Mouse (Mus musculus) hindbrain, embryonic 11.5 days (tissue): ENCODE measurements around the gene Aplp1. TPM values are rescaled to one million over a fixed set of nuclear protein-coding genes. Genes with fewer than 3 reads are reported as not detected.

Experiments used
- ATAC-seq: fragments of 200-750 bp; cut with Nextera tagmentation; 2 replicates; pipeline ENCODE4 v1.8.0; 2017; ENCODE audit warnings: mild to moderate bottlenecking, moderate TSS enrichment, moderate library complexity; ENCODE audit not compliant: low FRiP score
- DNase-seq: peaks from one replicate; pipeline ENCODE4 v3.0.0-alpha.2; 2015; ENCODE audit warnings: low spot score
- H3K27ac ChIP-seq: fragments of 300-500 bp; sonication (generic); 2 replicates; pipeline ENCODE4 v1.5.1; 2014; ENCODE audit warnings: mild to moderate bottlenecking, low read depth, low read length
- H3K27me3 ChIP-seq: fragments of 300-500 bp; sonication (generic); 2 replicates; pipeline ENCODE4 v1.6.1; 2014; ENCODE audit warnings: mild to moderate bottlenecking, low read length, moderate library complexity, mixed read lengths; ENCODE audit not compliant: control insufficient read depth, insufficient read depth
- H3K36me3 ChIP-seq: fragments of 300-500 bp; sonication (generic); 2 replicates; pipeline ENCODE4 v1.6.1; 2014; ENCODE audit warnings: mild to moderate bottlenecking, low read length, moderate library complexity, mixed read lengths; ENCODE audit not compliant: control insufficient read depth, insufficient read depth
- H3K4me1 ChIP-seq: fragments of 300-500 bp; sonication (generic); replicated peaks from 2 replicates; pipeline ENCODE4 v1.6.1; 2014; ENCODE audit warnings: low read length, mixed read lengths; ENCODE audit not compliant: control insufficient read depth, insufficient read depth
- H3K4me2 ChIP-seq: fragments of 300-500 bp; sonication (generic); replicated peaks from 2 replicates; pipeline ENCODE4 v1.6.1; 2014; ENCODE audit warnings: mild to moderate bottlenecking, low read depth, low read length
- H3K4me3 ChIP-seq: fragments of 300-500 bp; sonication (generic); 2 replicates; pipeline ENCODE4 v1.5.1; 2014; ENCODE audit warnings: low read depth, low read length
- H3K9ac ChIP-seq: fragments of 300-500 bp; sonication (generic); 2 replicates; pipeline ENCODE4 v1.6.1; 2014; ENCODE audit warnings: low read depth, low read length
- H3K9me3 ChIP-seq: fragments of 300-500 bp; sonication (generic); 2 replicates; pipeline ENCODE4 v1.6.1; 2016; ENCODE audit warnings: low read length; ENCODE audit not compliant: control insufficient read depth
- WGBS: fragments of 180-500 bp; shearing (Covaris S2); extraction: QIAGEN DNeasy Blood & Tissue Kit; methylation state at CpG from one replicate; pipeline ENCODE4 v1.1.7; 2014; 5-methylcytosine and 5-hydroxymethylcytosine counted together
- polyA plus RNA-seq: library from polyadenylated mRNA; unstranded; fragments of >200 nt; fragmentation: Nextera tagmentation; extraction: Ambion mirVana; gene quantifications from 2 replicates; pipeline ENCODE4 v1.2.1, GENCODE M21; 2014

Aplp1 gene
- polyA plus RNA-seq, 1 experiment from 2014 or later, result 165 TPM

DNA sequence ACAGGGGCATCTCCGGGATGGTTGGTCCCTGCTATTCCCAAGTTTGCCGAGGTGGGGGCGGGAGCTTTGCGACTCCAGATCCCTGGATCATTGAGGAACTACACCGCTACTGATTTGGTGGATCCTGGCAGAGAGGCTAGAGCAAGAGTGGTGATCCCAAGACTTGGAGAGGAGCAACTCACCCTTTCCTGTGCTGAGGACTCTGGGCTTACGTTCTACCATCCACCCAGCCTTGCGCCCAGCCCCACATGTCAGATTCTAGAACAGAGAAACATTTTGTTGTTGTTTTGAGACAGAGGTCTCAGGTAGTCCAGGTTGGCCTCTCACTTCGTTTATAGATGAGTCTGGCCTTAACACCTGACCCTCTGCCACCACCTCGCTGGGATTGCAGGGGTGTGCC is 22.8 kb downstream of the Aplp1 start:
- DNase-seq (no peak), ATAC-seq (peak; percentile 30)
- no peaks in the 10 kb centered on the region; the same call in 1 of the 2 replicates for H3K4me1 ChIP-seq
- 0 out of 2 replicates have a peak, but pooled peaks cover 2% of the 10 kb centered on the region for H3K27me3 ChIP-seq
- H3K36me3 ChIP-seq, result no peaks in the 10 kb centered on the region
- H3K9me3 ChIP-seq, result no peaks in the 10 kb centered on the region
- peak overlapping the region; percentile 96 for H3K4me2 ChIP-seq
- H3K4me3 ChIP-seq, result peak overlapping the region; percentile 51
- H3K27ac ChIP-seq, result no peak overlapping the region
- WGBS, result 17% methylated on average over 9 of the region's 9 CpGs
- H3K9ac ChIP-seq, result peak overlapping the region; percentile 62

DNA sequence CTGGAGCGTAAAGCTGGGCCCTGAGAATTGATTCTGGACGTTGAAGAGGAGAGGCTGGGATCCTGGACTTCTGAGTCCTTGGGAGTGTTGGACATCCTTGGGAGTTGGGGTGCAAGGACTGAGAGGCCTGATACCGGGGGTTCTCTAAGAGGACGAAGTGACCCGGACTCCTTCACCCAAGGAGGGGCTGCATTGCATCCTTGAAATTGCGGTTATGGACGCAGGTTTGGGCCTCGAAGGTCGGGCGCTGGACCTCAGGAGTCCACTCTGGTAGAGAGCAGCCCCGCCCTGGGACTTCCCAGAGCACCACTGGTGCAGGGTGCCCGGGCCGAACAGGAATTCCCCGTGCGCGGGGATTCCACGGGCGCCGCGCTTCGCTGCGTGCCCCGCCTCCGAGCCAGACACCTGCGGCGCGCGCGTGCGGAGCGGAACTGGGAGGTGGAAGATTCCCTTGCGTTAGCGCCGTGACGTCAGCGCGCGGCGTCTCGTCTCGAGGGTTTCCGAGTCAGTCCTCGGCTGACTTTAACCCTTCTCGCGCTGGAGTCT is 23.4 kb downstream of the Aplp1 start:
- ATAC-seq, result peak; percentile 86
- under 1% methylated on average over 45 of the region's 45 CpGs for WGBS
- Histone ChIP-seq H3K27me3 (0 out of 2 replicates have a peak, but pooled peaks cover 2% of the 10 kb centered on the region), H3K4me1 (no peaks in the 10 kb centered on the region; the same call in 1 of the 2 replicates), H3K4me3 (peak overlapping the region; percentile 51), H3K4me2 (peak overlapping the region; percentile 96), H3K27ac (no peak overlapping the region), H3K9ac (peak overlapping the region; percentile 62), H3K9me3 (no peaks in the 10 kb centered on the region), H3K36me3 (no peaks in the 10 kb centered on the region)
- peak; percentile 93 for DNase-seq

DNA sequence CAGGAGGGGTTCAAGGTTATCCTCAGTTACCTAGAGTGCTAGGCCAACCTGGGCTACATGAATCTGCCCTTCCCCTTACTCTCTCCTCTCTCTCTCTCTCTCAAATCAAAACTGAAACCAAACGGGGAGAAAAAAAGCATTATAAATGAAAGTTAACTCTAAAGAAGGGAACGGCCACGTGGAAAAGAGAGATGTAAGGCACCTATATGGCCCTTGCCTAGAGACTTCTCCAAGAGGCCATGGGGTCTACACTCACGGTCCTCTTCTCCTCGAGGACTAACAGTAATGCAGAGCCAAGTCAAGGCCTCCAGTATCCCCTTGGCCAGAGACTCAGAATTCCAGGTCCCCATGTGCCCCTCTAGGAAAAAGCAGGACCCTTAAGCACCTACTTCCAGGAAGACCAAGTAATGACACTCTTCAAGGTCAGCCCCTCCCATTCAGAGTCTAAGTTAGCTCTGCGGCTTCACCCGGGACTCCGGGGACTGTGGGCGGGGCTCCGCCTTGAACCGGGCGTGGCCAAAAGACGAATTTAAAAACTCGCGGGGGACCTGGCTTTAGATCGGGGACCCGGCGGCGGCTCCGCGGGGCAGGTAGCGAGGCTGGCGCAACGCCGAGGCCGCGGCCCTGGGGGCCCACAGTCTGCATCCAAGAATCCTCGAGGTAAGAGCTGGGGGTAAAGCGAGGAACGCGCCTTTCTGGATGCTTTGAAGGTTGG is 24.0 kb downstream of the Aplp1 start, which contains the start of gene Nfkbid:
TSS of gene Nfkbid (plus strand) at position 558 of the 715 bp plus-strand sequence.
- 11% methylated on average over 31 of the region's 31 CpGs for WGBS
- ATAC-seq (peak; percentile 17; the same call in 1 of the 2 replicates), DNase-seq (peak; percentile 52)
- Histone ChIP-seq H3K4me3 (peak within 1 kb of the TSS; percentile 51), H3K9me3 (no peaks in the 10 kb centered on the region), H3K4me1 (no peaks in the 10 kb centered on the region; the same call in 1 of the 2 replicates), H3K9ac (peak within 1 kb of the TSS; percentile 62), H3K4me2 (peak within 1 kb of the TSS; percentile 96), H3K36me3 (no peaks in the 10 kb centered on the region), H3K27ac (no peak within 1 kb of the TSS), H3K27me3 (0 out of 2 replicates have a peak, but pooled peaks cover 2% of the 10 kb centered on the region)

DNA sequence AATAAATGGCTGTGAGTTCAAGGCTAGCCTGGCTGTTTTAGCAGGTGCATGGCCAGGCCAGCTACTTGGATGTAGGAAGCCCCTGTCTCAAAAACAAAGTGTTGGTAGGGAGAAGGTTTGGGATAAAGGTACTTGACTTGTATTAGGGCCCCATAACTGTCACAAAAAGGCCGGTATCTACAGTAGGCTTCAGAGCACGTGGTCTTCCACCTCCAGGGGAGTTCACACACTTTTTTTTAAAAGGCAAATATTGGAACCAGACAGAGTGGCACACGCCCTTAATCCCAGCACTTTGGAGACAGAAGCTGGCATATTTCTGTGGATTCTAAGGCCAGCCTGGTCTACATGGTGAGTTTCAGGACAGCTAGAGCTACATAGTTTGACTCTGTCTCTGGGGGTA is 24.7 kb downstream of the Aplp1 start:
- no peak overlapping the region for H3K4me2 ChIP-seq
- H3K9me3 ChIP-seq, result no peaks in the 10 kb centered on the region
- no peak overlapping the region for H3K9ac ChIP-seq
- no peaks in the 10 kb centered on the region for H3K36me3 ChIP-seq
- H3K27me3 ChIP-seq, result 0 out of 2 replicates have a peak, but pooled peaks cover 2% of the 10 kb centered on the region
- H3K27ac ChIP-seq, result no peak overlapping the region
- no peak for DNase-seq
- WGBS, result 90% methylated on average over 3 of the region's 3 CpGs
- ATAC-seq, result no peak
- no peak overlapping the region for H3K4me3 ChIP-seq
- H3K4me1 ChIP-seq, result no peaks in the 10 kb centered on the region; the same call in 1 of the 2 replicates

DNA sequence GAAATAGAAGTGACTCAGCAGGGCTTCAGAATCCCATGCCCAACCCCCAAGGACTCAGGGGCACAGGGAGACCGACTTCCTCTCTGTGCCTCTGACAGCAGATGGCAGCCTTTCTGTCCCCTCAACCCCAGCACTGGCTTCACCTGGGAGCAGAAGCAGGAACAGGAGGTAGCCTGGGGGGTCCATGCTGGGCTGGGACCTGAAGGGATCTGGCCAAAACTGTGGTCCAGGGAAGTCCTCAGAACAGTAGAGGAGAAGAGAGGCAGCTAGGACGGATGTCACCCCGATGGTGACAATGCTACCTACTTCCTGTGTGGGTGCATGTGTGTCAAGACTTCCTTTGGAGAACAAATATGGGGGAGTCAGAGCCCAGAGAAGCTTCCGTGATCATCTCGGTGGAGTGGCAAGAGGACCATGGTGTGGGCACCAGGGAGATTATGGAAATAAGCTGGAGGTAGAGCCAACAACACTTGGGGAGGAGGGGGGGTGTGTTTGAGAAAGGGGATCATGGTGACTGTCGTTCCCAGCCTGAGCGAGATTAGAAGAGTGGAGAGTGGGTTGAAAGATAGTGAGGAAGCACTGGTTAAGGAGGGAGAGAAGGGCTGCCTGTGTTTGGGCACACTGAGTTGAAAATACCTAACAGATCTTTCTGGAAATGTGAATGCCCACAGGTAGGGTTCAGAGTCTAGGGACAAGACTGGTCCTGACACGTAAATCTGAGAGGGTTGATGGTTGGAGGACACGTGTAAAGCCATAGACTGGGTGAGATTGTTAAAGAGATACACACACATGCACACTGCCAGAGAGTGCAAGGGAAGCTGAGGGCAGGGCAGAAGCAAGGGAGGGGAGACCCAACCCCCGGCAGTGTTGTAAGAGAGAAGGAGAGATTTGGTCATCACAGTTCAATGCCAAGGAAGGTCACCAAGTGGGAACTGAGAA is 25.5 kb downstream of the Aplp1 start, which contains the start of gene Hcst:
TSS of gene Hcst (minus strand) at position 294 of the 939 bp plus-strand sequence.
- no peak within 1 kb of the TSS for H3K9ac ChIP-seq
- ATAC-seq (no peak), DNase-seq (no peak)
- WGBS, result 78% methylated on average over 10 of the region's 10 CpGs
- H3K27me3 ChIP-seq, result 0 out of 2 replicates have a peak, but pooled peaks cover 2% of the 10 kb centered on the region
- H3K27ac ChIP-seq, result no peak within 1 kb of the TSS
- no peak within 1 kb of the TSS for H3K4me2 ChIP-seq
- H3K4me3 ChIP-seq, result no peak within 1 kb of the TSS
- no peaks in the 10 kb centered on the region; the same call in 1 of the 2 replicates for H3K4me1 ChIP-seq
- no peaks in the 10 kb centered on the region for H3K9me3 ChIP-seq
- no peaks in the 10 kb centered on the region for H3K36me3 ChIP-seq

DNA sequence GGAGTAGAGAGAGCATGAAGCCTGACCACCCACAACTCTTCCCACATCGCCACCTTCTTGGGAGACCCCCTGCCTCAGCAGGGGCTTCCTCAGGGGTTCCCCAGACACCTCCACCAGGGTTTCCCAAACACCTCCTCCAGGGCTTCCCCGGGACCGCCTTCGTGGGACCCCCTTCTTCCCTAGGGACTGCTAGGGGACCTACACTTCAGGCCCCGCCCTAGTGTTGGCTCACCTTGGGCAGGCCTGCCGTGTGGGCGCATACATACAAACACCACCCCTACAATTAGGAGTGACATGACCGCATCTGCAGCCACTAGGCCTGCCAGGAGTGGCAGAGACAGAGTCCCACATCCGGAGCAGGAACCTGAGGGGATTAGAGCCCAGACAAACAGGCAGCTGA is 27.5 kb downstream of the Aplp1 start:
- no peak overlapping the region for H3K27ac ChIP-seq
- no peak for ATAC-seq

DNA sequence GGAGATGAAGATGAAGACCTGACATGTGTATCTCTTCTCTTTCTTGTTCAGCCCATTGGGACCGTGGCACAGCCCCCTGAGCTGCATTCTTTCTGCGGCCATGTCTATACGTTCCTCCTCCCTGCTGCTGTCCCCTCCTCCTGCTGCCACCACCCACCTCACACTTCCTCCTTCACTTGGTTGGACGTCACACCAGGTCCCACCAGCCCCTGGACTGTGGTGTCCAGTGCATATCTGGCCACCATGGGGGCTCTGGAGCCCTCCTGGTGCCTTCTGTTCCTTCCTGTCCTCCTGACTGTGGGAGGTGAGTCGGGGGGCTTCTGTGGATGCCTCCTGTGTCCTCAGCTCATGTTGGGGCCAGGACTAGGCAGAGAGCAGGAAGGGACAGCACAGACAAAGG is 31.7 kb downstream of the Aplp1 start, which contains the start of gene Tyrobp:
TSS of gene Tyrobp (plus strand) at position 165 of the 400 bp plus-strand sequence.
- no peak for DNase-seq
- ATAC-seq, result no peak
- H3K9me3 ChIP-seq, result no peaks in the 10 kb centered on the region
- H3K36me3 ChIP-seq, result no peaks in the 10 kb centered on the region
- H3K27me3 ChIP-seq, result no peaks in the 10 kb centered on the region
- 80% methylated on average over 5 of the region's 5 CpGs for WGBS
- H3K4me1 ChIP-seq, result no peaks in the 10 kb centered on the region
- H3K4me3 ChIP-seq, result no peak within 1 kb of the TSS
- no peak within 1 kb of the TSS for H3K9ac ChIP-seq
- no peak within 1 kb of the TSS for H3K27ac ChIP-seq
- H3K4me2 ChIP-seq, result no peak within 1 kb of the TSS

More for the DNA sequence above, 27.5 kb downstream of the Aplp1 start:
- Histone ChIP-seq H3K9me3 (no peaks in the 10 kb centered on the region), H3K4me1 (no peaks in the 10 kb centered on the region; the same call in 1 of the 2 replicates), H3K27me3 (no peaks in the 10 kb centered on the region), H3K4me3 (no peak overlapping the region), H3K4me2 (no peak overlapping the region), H3K36me3 (no peaks in the 10 kb centered on the region), H3K9ac (no peak overlapping the region)
- 82% methylated on average over 9 of the region's 9 CpGs for WGBS
- DNase-seq, result no peak

DNA sequence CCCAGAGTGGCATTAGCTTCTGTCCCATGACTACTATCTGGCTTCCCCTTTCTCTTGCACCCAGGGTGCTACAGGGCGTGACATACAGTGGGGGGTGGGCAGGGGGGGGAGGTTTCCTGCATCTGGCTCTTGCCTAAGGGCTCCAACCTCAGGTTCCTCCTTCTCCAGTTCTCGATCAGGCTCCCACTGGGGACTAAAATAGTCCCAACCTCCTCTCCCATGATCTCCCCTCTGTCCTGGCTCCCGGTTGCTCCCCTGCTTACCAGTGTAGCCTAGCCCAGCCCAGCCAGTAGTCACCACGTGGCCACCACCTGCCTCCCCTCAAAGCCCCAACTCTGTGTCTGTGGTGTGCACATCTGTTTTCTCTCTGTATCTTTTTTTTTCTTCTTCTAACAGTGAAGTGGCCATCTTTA is 32.6 kb downstream of the Aplp1 start:
- ATAC-seq (no peak), DNase-seq (no peak)
- Histone ChIP-seq H3K36me3 (no peaks in the 10 kb centered on the region), H3K9ac (no peak overlapping the region), H3K4me3 (no peak overlapping the region), H3K27ac (no peak overlapping the region), H3K9me3 (no peaks in the 10 kb centered on the region), H3K4me2 (no peak overlapping the region), H3K4me1 (no peaks in the 10 kb centered on the region), H3K27me3 (no peaks in the 10 kb centered on the region)
- WGBS, result 49% methylated on average over 4 of the region's 4 CpGs
